Mouse (Mus musculus): ENCODE measurements around the gene Sh3d19. TPM values are rescaled to one million over a fixed set of nuclear protein-coding genes. Genes with fewer than 3 reads are reported as not detected.

The Sh3d19 gene
- total and polyA plus RNA-seq, 2 experiments from 2014 or later, result 13.8 to 32.0 TPM

DNA sequence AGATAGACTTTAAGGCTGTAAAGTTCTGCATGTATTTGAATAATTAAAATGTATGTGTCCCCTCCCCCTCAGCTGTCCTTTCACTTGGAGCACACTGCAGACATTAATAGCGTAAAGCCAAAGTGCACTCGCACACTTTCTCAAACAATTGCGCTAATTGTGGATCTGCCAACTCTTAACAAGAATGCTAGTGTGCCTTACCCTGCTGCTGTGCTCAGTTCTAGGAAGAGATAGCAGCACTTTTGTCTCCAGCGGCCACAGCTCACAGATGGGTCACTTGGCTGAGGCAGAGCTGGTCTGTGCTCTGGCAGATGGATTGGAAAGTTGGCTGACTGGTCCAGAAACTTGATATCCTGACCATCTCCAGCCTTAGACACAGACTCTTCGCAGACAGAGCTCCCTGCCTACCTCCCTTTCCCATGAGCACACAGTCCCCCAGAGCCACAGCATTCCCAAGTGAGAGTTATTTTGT lies 42.7 kb upstream of the Sh3d19 start:
- no peaks in the 10 kb centered on the region for H3K36me3 ChIP-seq (ENCODE audit: insufficient read depth, low read length)
- WGBS, result 76% methylated on average over 5 of the region's 5 CpGs
- TF ChIP-seq CTCF (IDR thresholded peaks at IDR 0.05), result no peak
- no peak overlapping the region for H3K27ac ChIP-seq (ENCODE audit: low read depth, low read length)
- H3K9ac ChIP-seq (replicated peaks; ENCODE audit: low read length, poor library complexity, severe bottlenecking), result no peak overlapping the region
- ATAC-seq (ENCODE audit: low FRiP score), result no peak
- DNase-seq (ENCODE audit: low spot score), result peak; percentile 63
- H3K4me2 ChIP-seq (ENCODE audit: low read depth, low read length, poor library complexity, severe bottlenecking), result no peak overlapping the region
- no peak overlapping the region for H3K4me3 ChIP-seq (ENCODE audit: low read depth, low read length)
- no peaks in the 10 kb centered on the region for H3K9me3 ChIP-seq (ENCODE audit: low read length)
- H3K27me3 ChIP-seq (ENCODE audit: insufficient read depth, low read length), result no peaks in the 10 kb centered on the region
- no peaks in the 10 kb centered on the region for H3K4me1 ChIP-seq (ENCODE audit: insufficient read depth, low read length)

DNA sequence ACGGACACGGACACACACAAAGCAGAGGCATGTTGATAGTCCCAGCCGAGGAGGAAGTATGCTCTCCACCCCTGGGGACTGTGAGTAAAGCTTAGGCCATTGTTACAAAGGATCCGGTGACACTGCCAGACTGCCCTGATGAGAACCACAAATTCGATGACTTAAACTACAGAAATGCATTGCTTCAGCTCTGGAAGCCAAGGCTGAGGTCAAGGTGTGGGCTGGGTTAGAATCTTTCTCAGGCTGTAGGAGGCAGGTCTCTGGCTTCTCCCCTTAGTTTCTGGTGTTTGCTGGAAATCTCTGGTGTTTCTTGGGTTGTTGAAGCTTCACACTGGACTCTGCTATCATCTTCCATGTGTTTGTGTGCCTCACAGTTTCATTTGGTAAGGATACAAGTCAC lies 41.2 kb upstream of the Sh3d19 start:
- H3K9me3 ChIP-seq (ENCODE audit: low read length), result no peaks in the 10 kb centered on the region
- no peaks in the 10 kb centered on the region for H3K27me3 ChIP-seq (ENCODE audit: insufficient read depth, low read length)
- no peak overlapping the region for H3K4me2 ChIP-seq (ENCODE audit: low read depth, low read length, poor library complexity, severe bottlenecking)
- H3K36me3 ChIP-seq (ENCODE audit: insufficient read depth, low read length), result no peaks in the 10 kb centered on the region
- H3K27ac ChIP-seq (ENCODE audit: low read depth, low read length), result no peak overlapping the region
- 87% methylated on average over 5 of the region's 5 CpGs for WGBS
- no peak for DNase-seq (ENCODE audit: low spot score)
- H3K9ac ChIP-seq (replicated peaks; ENCODE audit: low read length, poor library complexity, severe bottlenecking), result no peak overlapping the region
- ATAC-seq (ENCODE audit: low FRiP score), result no peak
- TF ChIP-seq CTCF (IDR thresholded peaks at IDR 0.05), result no peak
- H3K4me1 ChIP-seq (ENCODE audit: insufficient read depth, low read length), result no peaks in the 10 kb centered on the region
- no peak overlapping the region for H3K4me3 ChIP-seq (ENCODE audit: low read depth, low read length)

DNA sequence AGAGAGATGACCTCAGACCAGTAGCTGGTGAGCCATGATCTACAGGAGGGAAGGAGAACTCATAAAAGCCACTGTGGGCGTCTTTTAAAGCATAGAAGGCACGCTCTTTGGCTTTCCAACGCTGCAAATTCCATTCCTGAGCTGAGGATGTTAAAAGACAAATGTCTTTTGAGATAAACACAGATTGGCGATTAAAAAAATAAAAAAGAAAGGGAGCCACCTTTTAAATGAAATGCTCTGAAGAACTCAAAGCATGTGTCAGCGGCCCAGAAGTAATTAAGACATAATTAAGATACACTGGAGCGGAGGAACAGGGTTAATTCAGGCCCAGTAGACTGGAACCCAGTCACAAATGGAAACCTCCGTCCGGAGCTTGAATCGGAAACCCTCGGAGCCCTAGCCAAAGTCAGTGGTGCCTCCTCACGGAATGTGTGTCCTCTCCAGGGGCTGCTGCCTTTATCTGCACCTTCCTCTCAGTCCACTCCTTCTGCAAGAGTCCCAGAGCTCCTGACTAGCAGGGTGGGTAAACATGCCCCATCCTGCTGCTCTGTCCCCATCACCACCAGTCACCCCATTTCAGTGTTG lies 40.1 kb upstream of the Sh3d19 start:
- Histone ChIP-seq H3K4me3 (ENCODE audit: low read depth, low read length) (no peak overlapping the region), H3K4me1 (ENCODE audit: insufficient read depth, low read length) (no peaks in the 10 kb centered on the region), H3K9ac (replicated peaks; ENCODE audit: low read length, poor library complexity, severe bottlenecking) (no peak overlapping the region), H3K27ac (ENCODE audit: low read depth, low read length) (no peak overlapping the region), H3K4me2 (ENCODE audit: low read depth, low read length, poor library complexity, severe bottlenecking) (no peak overlapping the region), H3K36me3 (ENCODE audit: insufficient read depth, low read length) (no peaks in the 10 kb centered on the region), H3K9me3 (ENCODE audit: low read length) (no peaks in the 10 kb centered on the region), H3K27me3 (ENCODE audit: insufficient read depth, low read length) (no peaks in the 10 kb centered on the region)
- DNase-seq (ENCODE audit: low spot score), result no peak
- no peak for TF ChIP-seq CTCF (IDR thresholded peaks at IDR 0.05)
- 43% methylated on average over 11 of the region's 11 CpGs for WGBS
- no peak for ATAC-seq (ENCODE audit: low FRiP score)

DNA sequence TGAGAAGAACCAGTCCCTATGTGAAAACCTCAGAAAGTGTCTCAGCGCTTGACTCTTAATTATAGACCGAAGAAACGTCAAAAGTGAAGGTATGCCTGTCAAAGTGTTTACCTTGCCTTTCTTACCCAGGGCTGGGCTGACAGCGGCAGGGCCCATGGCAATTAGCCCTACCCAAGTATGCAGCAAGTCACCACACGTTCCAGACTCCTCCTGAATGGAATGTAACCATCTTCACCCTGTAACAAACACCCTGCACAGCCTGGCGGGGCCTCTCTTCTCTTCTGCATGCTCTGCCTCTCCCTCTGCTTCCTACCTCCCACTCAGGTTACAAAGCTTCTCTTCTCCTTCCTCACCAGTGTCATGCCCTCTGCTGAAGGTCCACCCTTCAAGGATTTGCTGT lies 39.0 kb upstream of the Sh3d19 start:
- ATAC-seq (ENCODE audit: low FRiP score), result no peak
- H3K36me3 ChIP-seq (ENCODE audit: insufficient read depth, low read length), result no peaks in the 10 kb centered on the region
- WGBS, result 80% methylated on average over 6 of the region's 6 CpGs
- no peak overlapping the region for H3K27ac ChIP-seq (ENCODE audit: low read depth, low read length)
- H3K27me3 ChIP-seq (ENCODE audit: insufficient read depth, low read length), result no peaks in the 10 kb centered on the region
- no peaks in the 10 kb centered on the region for H3K9me3 ChIP-seq (ENCODE audit: low read length)
- TF ChIP-seq CTCF (IDR thresholded peaks at IDR 0.05), result no peak
- no peak for DNase-seq (ENCODE audit: low spot score)
- H3K4me2 ChIP-seq (ENCODE audit: low read depth, low read length, poor library complexity, severe bottlenecking), result no peak overlapping the region
- no peak overlapping the region for H3K4me3 ChIP-seq (ENCODE audit: low read depth, low read length)
- no peaks in the 10 kb centered on the region for H3K4me1 ChIP-seq (ENCODE audit: insufficient read depth, low read length)
- H3K9ac ChIP-seq (replicated peaks; ENCODE audit: low read length, poor library complexity, severe bottlenecking), result no peak overlapping the region

DNA sequence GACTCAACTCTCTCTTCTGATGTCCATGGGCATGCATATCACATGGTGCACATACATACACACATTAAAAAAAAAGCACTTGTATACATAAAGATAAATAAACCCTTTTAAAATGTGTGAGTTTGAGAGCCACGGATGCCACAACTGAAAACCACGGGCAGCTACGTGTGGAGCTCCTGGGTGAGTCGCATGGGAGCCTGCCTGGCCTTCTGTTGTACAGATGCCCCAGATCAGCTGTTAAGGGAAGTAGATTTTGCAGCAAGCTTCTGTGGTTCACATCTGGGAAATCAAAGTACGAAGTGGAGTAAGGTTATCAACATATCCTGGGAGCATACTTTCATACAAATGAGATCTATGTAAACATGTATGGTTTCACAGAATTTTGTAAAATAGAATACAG lies 37.3 kb upstream of the Sh3d19 start:
- DNase-seq (ENCODE audit: low spot score), result no peak
- no peak overlapping the region for H3K9ac ChIP-seq (replicated peaks; ENCODE audit: low read length, poor library complexity, severe bottlenecking)
- no peaks in the 10 kb centered on the region for H3K9me3 ChIP-seq (ENCODE audit: low read length)
- no peak overlapping the region for H3K4me3 ChIP-seq (ENCODE audit: low read depth, low read length)
- no peaks in the 10 kb centered on the region for H3K4me1 ChIP-seq (ENCODE audit: insufficient read depth, low read length)
- H3K27ac ChIP-seq (ENCODE audit: low read depth, low read length), result no peak overlapping the region
- no peak for ATAC-seq (ENCODE audit: low FRiP score)
- H3K27me3 ChIP-seq (ENCODE audit: insufficient read depth, low read length), result no peaks in the 10 kb centered on the region
- H3K36me3 ChIP-seq (ENCODE audit: insufficient read depth, low read length), result no peaks in the 10 kb centered on the region
- H3K4me2 ChIP-seq (ENCODE audit: low read depth, low read length, poor library complexity, severe bottlenecking), result no peak overlapping the region
- no peak for TF ChIP-seq CTCF (IDR thresholded peaks at IDR 0.05)
- 88% methylated on average over 5 of the region's 5 CpGs for WGBS

DNA sequence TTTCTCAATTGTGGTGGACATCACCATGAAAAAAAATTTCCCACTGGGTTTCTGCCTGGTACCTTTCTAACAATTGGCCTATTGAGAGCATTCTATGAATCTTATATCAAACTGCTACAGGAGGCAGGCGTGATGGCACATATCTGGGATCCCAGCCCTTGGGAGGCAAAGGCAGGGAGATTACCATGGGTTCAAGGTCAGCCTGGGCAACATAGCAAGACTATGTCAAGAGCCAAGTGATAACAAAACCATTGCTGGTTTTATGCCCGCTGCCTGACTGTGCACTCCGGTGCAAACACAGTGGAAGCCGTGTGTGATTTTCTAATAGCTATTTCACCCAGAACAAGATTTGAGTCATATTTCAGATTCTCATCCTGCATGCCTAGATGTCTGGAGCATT lies 20.0 kb upstream of the Sh3d19 start:
- Histone ChIP-seq H3K9me3 (ENCODE audit: low read length) (0 out of 2 replicates have a peak, but pooled peaks cover 2% of the 10 kb centered on the region), H3K36me3 (ENCODE audit: insufficient read depth, low read length) (no peaks in the 10 kb centered on the region), H3K27me3 (ENCODE audit: insufficient read depth, low read length) (no peaks in the 10 kb centered on the region), H3K27ac (ENCODE audit: low read depth, low read length) (no peak overlapping the region), H3K4me1 (ENCODE audit: insufficient read depth, low read length) (no peaks in the 10 kb centered on the region), H3K4me3 (ENCODE audit: low read depth, low read length) (no peak overlapping the region), H3K4me2 (ENCODE audit: low read depth, low read length, poor library complexity, severe bottlenecking) (no peak overlapping the region), H3K9ac (replicated peaks; ENCODE audit: low read length, poor library complexity, severe bottlenecking) (no peak overlapping the region)
- no peak for DNase-seq (ENCODE audit: low spot score)
- WGBS, result 80% methylated on average over 4 of the region's 4 CpGs
- TF ChIP-seq CTCF (IDR thresholded peaks at IDR 0.05), result no peak
- no peak for ATAC-seq (ENCODE audit: low FRiP score)
